Mouse (Mus musculus) heart, embryonic 16.5 days (tissue): ENCODE measurements around the gene Txndc2. TPM values are rescaled to one million over a fixed set of nuclear protein-coding genes. Genes with fewer than 3 reads are reported as not detected.

ENCODE experiments used
- polyA plus RNA-seq: library from polyadenylated mRNA; unstranded; fragments of >200 nt; fragmentation: Nextera tagmentation; extraction: Ambion mirVana; gene quantifications from 2 replicates; pipeline ENCODE4 v1.2.1, GENCODE M21; 2015

Txndc2 gene
- polyA plus RNA-seq, 1 experiment from 2014 or later, result not detected

Other genes with a start within 250 kb of the Txndc2 start
- gene Tmem232, start 101.4 kb downstream of the Txndc2 start, polyA plus RNA-seq, result 0.13 and 0.36 TPM in 2 replicates
- gene Vapa, start 28.6 kb downstream of the Txndc2 start, polyA plus RNA-seq, result 153 and 163 TPM in 2 replicates
- 28.3 and 29.6 TPM in 2 replicates for gene Rab31, start 130.6 kb upstream of the Txndc2 start, polyA plus RNA-seq
- 27.3 and 31.1 TPM in 2 replicates for gene Ppp4r1, start 140.4 kb upstream of the Txndc2 start, polyA plus RNA-seq
- 53.7 and 54.8 TPM in 2 replicates for gene Ralbp1, start 243.6 kb upstream of the Txndc2 start, polyA plus RNA-seq